Comparison of ENCODE assay signal across 12 mouse cellular contexts in genomic region chr2:102899238-102899637, GRCm38 (mm10). TPM values are rescaled to one million over a fixed set of nuclear protein-coding genes. Genes with fewer than 3 reads are reported as not detected.
DNase-seq lines count a peak whose midpoint lies in the region; ATAC-seq and TF ChIP-seq lines count a peak whose summit lies in the region.
"Had no signal": no experiment of that assay in that cellular context is flagged by ENCODE, and none has a peak within 500 bp of the region (broad histone marks: within the 10 kb centered on the region; RNA-seq: fewer than 3 reads in every experiment).

No protein-coding gene starts in this region.

- TF ChIP-seq CTCF in lung, postnatal 0 days (IDR thresholded peaks at IDR 0.05): no peak

- 0 out of 2 replicates have a peak, but pooled peaks cover 5% of the 10 kb centered on the region for H3K4me1 ChIP-seq in lung, postnatal 0 days (ENCODE audit: insufficient read depth, low read depth, low read length)
- H3K4me1 ChIP-seq in forebrain, embryonic 14.5 days (ENCODE audit: control insufficient read depth, insufficient read depth, low read length): peaks cover 10% of the 10 kb centered on the region

- no peak for TF ChIP-seq EP300 in lung, postnatal 0 days (IDR thresholded peaks at IDR 0.05)

- H3K4me3 ChIP-seq in lung, postnatal 0 days (ENCODE audit: low read depth, low read length): peak overlapping the region; percentile 61
- no peak overlapping the region for H3K4me3 ChIP-seq in forebrain, embryonic 14.5 days (ENCODE audit: low read depth, low read length)

- ATAC-seq in inflammation-experienced regulatory T-cells, adult 6 months: peak; percentile 33
- no peak for ATAC-seq in lung, postnatal 0 days
- ATAC-seq in forebrain, embryonic 14.5 days: no peak
- ATAC-seq: Patski had no signal

- H3K9ac ChIP-seq in lung, postnatal 0 days (replicated peaks; ENCODE audit: low read depth): 0 out of 2 replicates have a peak overlapping the region, but pooled peaks have one; percentile 23
- H3K9ac ChIP-seq in forebrain, embryonic 14.5 days (ENCODE audit: low read length): no peak overlapping the region

- H3K36me3 ChIP-seq in lung, postnatal 0 days (ENCODE audit: insufficient read depth, low read length): no peaks in the 10 kb centered on the region
- no peaks in the 10 kb centered on the region for H3K36me3 ChIP-seq in forebrain, embryonic 14.5 days (ENCODE audit: control insufficient read depth, insufficient read depth, low read length)

- peak; percentile 51 to 61 for DNase-seq in spleen, postnatal 36 days (ENCODE audit: low spot score in 2 of 2)
- no peak for DNase-seq in spleen, postnatal 4 days (ENCODE audit: low spot score in 2 of 2)
- peak; percentile 46 for DNase-seq in lung, postnatal 0 days (ENCODE audit: low spot score)
- no peak for DNase-seq in kidney, postnatal 14 days
- no peak for DNase-seq in forebrain, embryonic 14.5 days (ENCODE audit: low spot score)
- DNase-seq in urinary bladder, postnatal 10 days (ENCODE audit: low spot score): no peak
- no peak for DNase-seq in c-Kit-positive CD71-positive TER-119-positive erythroid progenitor cells, embryonic 14.5 days (ENCODE audit: low spot score)
- DNase-seq: cerebellum, adult 11 months; midbrain, embryonic 14.5 days had no signal

- no peak overlapping the region for H3K27ac ChIP-seq in lung, postnatal 0 days (ENCODE audit: low read length)
- no peak overlapping the region for H3K27ac ChIP-seq in forebrain, embryonic 14.5 days (ENCODE audit: low read depth, low read length)
- H3K27ac ChIP-seq: kidney, postnatal 0 days had no signal

- no peaks in the 10 kb centered on the region for H3K9me3 ChIP-seq in lung, postnatal 0 days (ENCODE audit: low read length)
- no peaks in the 10 kb centered on the region for H3K9me3 ChIP-seq in forebrain, embryonic 14.5 days (replicated peaks; ENCODE audit: control insufficient read depth, low read length)

- no peaks in the 10 kb centered on the region for H3K27me3 ChIP-seq in lung, postnatal 0 days (replicated peaks; ENCODE audit: insufficient read depth, low read length)
- H3K27me3 ChIP-seq in forebrain, embryonic 14.5 days (replicated peaks; ENCODE audit: control insufficient read depth, insufficient read depth, low read length): 0 out of 2 replicates have a peak, but pooled peaks cover 5% of the 10 kb centered on the region
- H3K27me3 ChIP-seq: Patski had no signal

- H3K4me2 ChIP-seq in lung, postnatal 0 days (replicated peaks; ENCODE audit: low read depth, low read length): peak overlapping the region; percentile 75
- H3K4me2 ChIP-seq in forebrain, embryonic 14.5 days (ENCODE audit: low read length): no peak overlapping the region

- WGBS in lung, postnatal 0 days: 42% methylated on average over 3 of the region's 3 CpGs
- WGBS in forebrain, embryonic 14.5 days: 84% methylated on average over 3 of the region's 3 CpGs

RNA-seq across cellular contexts. Expression of gene Cd44, which starts 2.2 kb away (rescaled TPM):
- 100 to 1,000 TPM in 1 of 3 experiments, 10 to 100 TPM in 2; 91.0 to 119 (median 94.0) TPM for polyA plus RNA-seq in inflammation-experienced regulatory T-cells, adult 6 months (2017; shearing (Covaris generic))
- 44.2 and 45.2 TPM in 2 replicates for polyA plus RNA-seq in lung, postnatal 0 days (2015; fragmentation: Nextera tagmentation; extraction: Ambion mirVana)
- polyA plus RNA-seq in forebrain, embryonic 14.5 days (2014; fragmentation: Nextera tagmentation; extraction: Ambion mirVana): 2.1 and 2.2 TPM in 2 replicates

Comparison
In these comparisons a context has a peak if more than half of its experiments do, and no peak if none do; other contexts are left out.
1. DNase-seq: peak in spleen, postnatal 36 days (2 of 2) and lung, postnatal 0 days (single experiment); none in spleen, postnatal 4 days (0 of 2), kidney, postnatal 14 days (single experiment), forebrain, embryonic 14.5 days (single experiment), urinary bladder, postnatal 10 days (single experiment) and c-Kit-positive CD71-positive TER-119-positive erythroid progenitor cells, embryonic 14.5 days (single experiment).
2. RNA of gene Cd44, which starts 2.2 kb away (polyA plus RNA-seq): 91.0 to 119 TPM in inflammation-experienced regulatory T-cells, adult 6 months and 44.2 to 45.2 TPM in lung, postnatal 0 days; 2.1 to 2.2 TPM in forebrain, embryonic 14.5 days; every median in the first group is over 10 times any median in the second.